Mouse (Mus musculus) bone marrow, adult 2 months (tissue): ENCODE results near the gene Glt6d1.

Source experiments
- CTCF ChIP-seq: fragments of 200-500 bp; IDR thresholded peaks from 2 replicates; pipeline ENCODE4 v1.5.1; 2011; ENCODE audit warnings: low read length, control low read depth; ENCODE audit not compliant: control insufficient read depth, insufficient read depth
- POLR2A ChIP-seq: fragments of 200-500 bp; IDR thresholded peaks from 2 replicates; pipeline ENCODE4 v1.6.1; 2011; ENCODE audit warnings: low read depth, mild to moderate bottlenecking, control low read depth, low read length, borderline replicate concordance; ENCODE audit not compliant: control insufficient read depth

GRCm38 (mm10) chr2:25847226-25847625 is 31.6 kb upstream of the Glt6d1 start, which contains the start of gene Sohlh1:
- no peak for TF ChIP-seq CTCF
- TF ChIP-seq POLR2A = no peak
